Mouse (Mus musculus) ES-Bruce4 (cell line): ENCODE data around the gene Rad18.

ENCODE experiments used
- CTCF ChIP-seq: IDR thresholded peaks from one replicate; pipeline ENCODE4 v1.8.1; 2011; ENCODE audit warnings: low read depth, low read length
- EP300 ChIP-seq: IDR thresholded peaks from 2 replicates; pipeline ENCODE4 v1.6.1; 2011; ENCODE audit warnings: low read depth, low read length; ENCODE audit not compliant: insufficient read depth
- POLR2A ChIP-seq: IDR thresholded peaks from one replicate; pipeline ENCODE4 v1.8.1; 2011; ENCODE audit warnings: low read length; ENCODE audit not compliant: insufficient read depth

GRCm38 (mm10) chr6:112587912-112588311 lies 108.6 kb downstream of the Rad18 start:
- TF ChIP-seq EP300 (no peak), CTCF (no peak), POLR2A (no peak)
